Mouse (Mus musculus): Measurements from ENCODE around the gene Coq7.

GRCm38 (mm10) chr7:118482001-118482400 lies 51.2 kb downstream of the Coq7 start:
- TF ChIP-seq EP300 (IDR thresholded peaks at IDR 0.05; ENCODE audit: insufficient read depth, low read depth, low read length): no peak
- TF ChIP-seq CTCF (IDR thresholded peaks at IDR 0.05; ENCODE audit: low read depth, low read length): no peak
